Mouse (Mus musculus) bone marrow macrophage, adult 2 months (primary cell): ENCODE measurements around the gene Tuba4a. TPM values are rescaled to one million over a fixed set of nuclear protein-coding genes. Genes with fewer than 3 reads are reported as not detected.

Experiments
- H3K27ac ChIP-seq: 2 replicates; pipeline ENCODE4 v1.5.1; 2012; ENCODE audit warnings: low read depth, low read length; ENCODE audit not compliant: insufficient read depth
- H3K4me1 ChIP-seq: 2 replicates; pipeline ENCODE4 v1.6.1; 2012; ENCODE audit warnings: low read length; ENCODE audit not compliant: control insufficient read depth, insufficient read depth
- H3K4me3 ChIP-seq: 2 replicates; pipeline ENCODE4 v1.5.1; 2012; ENCODE audit warnings: mild to moderate bottlenecking, low read length, moderate library complexity; ENCODE audit not compliant: insufficient read depth
- CTCF ChIP-seq: IDR thresholded peaks from 2 replicates; pipeline ENCODE4 v1.5.1; 2012; ENCODE audit warnings: low read depth, mild to moderate bottlenecking, low read length, moderate library complexity
- POLR2A ChIP-seq: IDR thresholded peaks from 2 replicates; pipeline ENCODE4 v1.6.1; 2012; ENCODE audit warnings: mild to moderate bottlenecking, low read depth, low read length, borderline replicate concordance
- polyA plus RNA-seq: library from polyadenylated mRNA; stranded (reverse); fragments of >200 nt; gene quantifications from 2 replicates; pipeline ENCODE4 v1.2.4, GENCODE M21; 2012; ENCODE audit not compliant: missing spikeins, insufficient read depth, insufficient read length

The Tuba4a gene
- polyA plus RNA-seq, 1 experiment = 47.0 TPM

DNA sequence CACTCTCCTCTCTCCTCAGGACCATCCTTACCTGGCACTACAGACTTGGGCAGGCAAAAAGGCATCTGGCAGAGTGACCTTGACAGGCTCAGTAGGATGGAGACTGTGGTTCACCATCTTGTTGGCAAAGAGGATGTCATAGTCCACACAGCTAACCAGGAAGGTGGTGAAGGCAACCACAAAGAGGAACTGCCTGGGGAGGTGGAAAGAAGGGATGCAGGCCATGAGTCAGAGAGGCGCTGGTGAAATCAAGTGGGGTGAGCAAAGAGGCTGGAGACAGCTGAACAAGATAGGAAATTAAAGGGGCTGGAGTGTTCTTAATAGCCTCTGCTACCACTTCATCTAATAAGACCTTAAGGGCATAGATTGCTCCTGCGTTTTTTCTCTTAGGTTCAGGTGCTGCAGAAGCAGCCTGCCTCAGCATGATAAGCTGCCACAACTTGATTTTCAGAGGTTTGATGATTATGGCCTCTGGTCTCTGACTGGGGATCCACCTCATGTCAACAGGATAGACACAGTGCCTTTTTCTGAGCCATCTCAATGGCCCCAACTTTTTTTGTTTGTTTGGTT is 31.7 kb downstream of the Tuba4a start:
- no peak for TF ChIP-seq CTCF
- no peak for TF ChIP-seq POLR2A
- peaks cover 32% of the 10 kb centered on the region for H3K4me1 ChIP-seq
- no peak overlapping the region for H3K4me3 ChIP-seq
- H3K27ac ChIP-seq = no peak overlapping the region

DNA sequence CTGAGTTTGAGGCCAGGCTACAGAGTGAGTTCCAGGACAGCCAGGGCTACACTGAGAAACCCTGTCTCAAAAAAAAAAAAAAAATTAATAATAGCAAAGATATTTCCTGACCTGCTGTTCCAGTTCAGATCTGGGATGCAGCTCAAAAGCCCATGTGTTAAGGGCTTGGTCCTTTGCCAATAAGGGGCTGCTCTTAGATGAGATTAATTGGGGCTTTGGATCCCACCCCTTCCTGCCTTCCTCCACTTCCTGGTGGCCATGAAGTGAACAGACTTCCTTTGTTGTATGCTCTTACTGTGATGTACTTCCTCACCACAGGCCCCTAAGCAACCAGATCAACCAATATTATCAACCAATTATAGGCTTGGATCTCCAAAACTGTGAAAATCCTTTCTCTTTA is 32.5 kb downstream of the Tuba4a start:
- peaks cover 32% of the 10 kb centered on the region for H3K4me1 ChIP-seq
- no peak overlapping the region for H3K27ac ChIP-seq
- no peak overlapping the region for H3K4me3 ChIP-seq
- TF ChIP-seq POLR2A = no peak
- no peak for TF ChIP-seq CTCF

DNA sequence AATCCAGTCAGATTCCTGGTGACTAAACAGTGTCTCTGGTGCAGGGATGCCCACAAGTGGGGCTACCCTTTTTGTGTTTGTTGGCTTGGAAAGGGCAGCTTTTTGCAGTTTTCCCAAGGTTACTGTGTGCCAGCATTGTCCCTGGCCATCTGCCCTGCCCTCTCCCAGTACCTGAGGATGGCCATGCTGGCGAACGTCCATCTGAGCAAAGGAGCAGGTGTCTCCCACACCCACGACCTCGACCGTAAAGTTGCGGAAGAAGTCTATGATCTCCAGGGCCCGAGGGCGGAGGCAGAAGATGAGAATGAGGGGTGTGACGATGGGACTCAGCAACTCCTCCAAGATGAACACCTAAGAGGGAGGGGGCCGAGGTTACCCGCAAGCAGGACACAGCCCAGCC is 34.2 kb downstream of the Tuba4a start:
- TF ChIP-seq CTCF = no peak
- no peak for TF ChIP-seq POLR2A
- Histone ChIP-seq H3K4me3 (no peak overlapping the region), H3K4me1 (peaks cover 25% of the 10 kb centered on the region), H3K27ac (no peak overlapping the region)

- no peak for TF ChIP-seq POLR2A
- 0 out of 2 replicates have a peak, but pooled peaks have one; percentile 11 for TF ChIP-seq CTCF
- no peak overlapping the region for H3K4me3 ChIP-seq
- peaks cover 7% of the 10 kb centered on the region; the same call in 1 of the 2 replicates for H3K4me1 ChIP-seq
- no peak overlapping the region for H3K27ac ChIP-seq
Measured at GRCm38 (mm10) chr1:75182160-75182559, 37.5 kb downstream of the Tuba4a start.

DNA sequence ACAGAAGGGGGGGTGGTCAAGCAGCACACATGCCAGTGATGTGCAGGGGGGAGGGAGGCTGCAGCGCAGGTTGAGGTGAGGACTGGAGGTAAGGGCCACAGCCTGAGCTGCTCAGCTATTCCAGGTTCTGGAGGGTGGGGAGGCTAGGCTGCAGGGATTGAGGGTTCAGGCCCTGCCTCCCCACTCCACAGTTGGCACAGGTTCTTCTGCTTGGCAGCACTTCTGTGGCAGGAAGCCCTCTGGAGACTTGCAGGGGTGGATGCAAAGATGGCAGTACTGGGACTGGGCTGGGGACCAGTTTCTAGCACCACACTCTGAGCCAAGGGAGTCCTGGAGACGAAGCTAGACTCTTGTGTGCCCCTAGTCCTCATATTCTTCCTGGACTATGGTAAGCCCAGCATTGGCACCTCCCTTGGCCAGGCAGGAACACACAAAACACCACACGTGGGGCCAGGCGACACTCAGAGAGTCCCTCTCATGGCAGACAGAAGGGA is 38.2 kb downstream of the Tuba4a start:
- TF ChIP-seq POLR2A (no peak), CTCF (no peak)
- no peak overlapping the region for H3K27ac ChIP-seq
- H3K4me1 ChIP-seq = peaks cover 5% of the 10 kb centered on the region; the same call in 1 of the 2 replicates
- H3K4me3 ChIP-seq = no peak overlapping the region

- no peak overlapping the region for H3K4me3 ChIP-seq
- H3K27ac ChIP-seq = no peak overlapping the region
- TF ChIP-seq CTCF (no peak), POLR2A (no peak)
- H3K4me1 ChIP-seq = peaks cover 5% of the 10 kb centered on the region; the same call in 1 of the 2 replicates
Measured at GRCm38 (mm10) chr1:75180741-75181140, 38.9 kb downstream of the Tuba4a start.

DNA sequence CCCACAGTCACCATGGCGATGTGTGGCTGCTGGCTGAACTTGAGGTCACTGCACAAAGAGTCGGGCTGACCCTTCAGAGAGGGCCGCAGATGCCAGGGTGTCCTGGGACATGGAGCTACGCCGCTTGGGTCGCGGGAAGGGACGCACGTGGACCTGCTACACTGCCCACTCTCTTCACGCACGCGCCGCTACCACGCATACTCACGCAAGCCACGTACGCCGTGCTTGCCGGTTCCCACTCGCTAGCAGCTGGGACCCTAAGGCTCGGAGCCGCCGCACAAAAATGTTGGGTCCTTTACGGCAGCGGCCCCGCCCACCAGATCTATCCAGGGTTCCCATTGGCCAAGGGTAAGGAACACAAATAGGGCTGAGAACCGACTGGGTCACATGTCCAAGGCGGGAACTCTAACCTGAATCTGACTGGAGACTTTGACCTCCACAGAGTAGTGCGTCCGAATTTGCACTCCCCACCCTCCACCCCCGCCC is 39.5 kb downstream of the Tuba4a start, which contains the start of gene Abcb6:
TSS of gene Abcb6 (minus strand) at position 288 of the 486 bp plus-strand sequence.
- H3K27ac ChIP-seq = no peak within 1 kb of the TSS
- no peak for TF ChIP-seq CTCF
- no peak for TF ChIP-seq POLR2A
- H3K4me1 ChIP-seq = peaks cover 5% of the 10 kb centered on the region; the same call in 1 of the 2 replicates
- peak within 1 kb of the TSS; percentile 66 for H3K4me3 ChIP-seq

- peaks cover 5% of the 10 kb centered on the region; the same call in 1 of the 2 replicates for H3K4me1 ChIP-seq
- peak overlapping the region; percentile 66 for H3K4me3 ChIP-seq
- H3K27ac ChIP-seq = no peak overlapping the region
- TF ChIP-seq POLR2A = no peak
- no peak for TF ChIP-seq CTCF
Measured at GRCm38 (mm10) chr1:75179334-75180104, 40.1 kb downstream of the Tuba4a start.

GRCm38 (mm10) chr1:75168472-75169464 is 50.9 kb downstream of the Tuba4a start, which contains the start of gene Zfand2b:
Zfand2b (plus strand) TSS chr1:75168646.
- no peak for TF ChIP-seq POLR2A
- TF ChIP-seq CTCF = no peak
- H3K4me1 ChIP-seq = peaks cover 8% of the 10 kb centered on the region
- peak within 1 kb of the TSS; percentile 67 for H3K4me3 ChIP-seq
- peak within 1 kb of the TSS; percentile 36; the same call in 1 of the 2 replicates for H3K27ac ChIP-seq
